ENCODE assay signal across 12 mouse cellular contexts in genomic region chr19:3904363-3904675, GRCm38 (mm10). TPM values are rescaled to one million over a fixed set of nuclear protein-coding genes. Genes with fewer than 3 reads are reported as not detected.
A peak's percentile ranks its signal among the peaks of the same experiment; 100 is the strongest.
DNase-seq lines count a peak whose midpoint lies in the region; ATAC-seq and TF ChIP-seq lines count a peak whose summit lies in the region.
"Had no signal": no experiment of that assay in that cellular context is flagged by ENCODE, and none has a peak within 500 bp of the region (broad histone marks: within the 10 kb centered on the region; RNA-seq: fewer than 3 reads in every experiment).

No protein-coding gene starts in this region.

- WGBS in heart, embryonic 11.5 days (ENCODE audit: insufficient replicate concordance), result 67% methylated on average over 10 of the region's 10 CpGs
- WGBS in lung, embryonic 14.5 days, result 64% methylated on average over 10 of the region's 10 CpGs
- WGBS in heart, embryonic 16.5 days, result 71% methylated on average over 10 of the region's 10 CpGs

- DNase-seq in heart, postnatal 4 days, result no peak
- DNase-seq in lung, embryonic 14.5 days, result no peak
- DNase-seq in lung, postnatal 14 days, result no peak
- no peak for DNase-seq in layer of hippocampus, postnatal 25 days (ENCODE audit: extremely low spot score in 1 of 2, low spot score in 1 of 2)
- no peak for DNase-seq in layer of hippocampus, adult 18-20 months (ENCODE audit: low spot score in 2 of 2)
- DNase-seq: B cell, adult 2 months; cerebellum, adult 9-10 months; layer of hippocampus, adult 9-11 months had no signal

- H3K4me3 ChIP-seq in heart, embryonic 11.5 days (ENCODE audit: low read depth, low read length), result no peak overlapping the region
- H3K4me3 ChIP-seq in lung, embryonic 14.5 days (ENCODE audit: low read depth, low read length), result no peak overlapping the region
- no peak overlapping the region for H3K4me3 ChIP-seq in heart, embryonic 16.5 days (ENCODE audit: low read length)
- peak overlapping the region; percentile 84 for H3K4me3 ChIP-seq in myocyte

- ATAC-seq in heart, embryonic 11.5 days (replicated peaks; ENCODE audit: insufficient number of reproducible peaks, low FRiP score, low TSS enrichment), result no peak
- no peak for ATAC-seq in lung, embryonic 14.5 days (ENCODE audit: insufficient read depth)
- no peak for ATAC-seq in heart, embryonic 16.5 days (replicated peaks; ENCODE audit: extremely low read depth, insufficient read depth, low FRiP score)
- ATAC-seq: forebrain, embryonic 16.5 days had no signal

- H3K9ac ChIP-seq in heart, embryonic 11.5 days (ENCODE audit: low read depth, low read length), result no peak overlapping the region
- H3K9ac ChIP-seq in lung, embryonic 14.5 days, result no peak overlapping the region
- no peak overlapping the region for H3K9ac ChIP-seq in heart, embryonic 16.5 days (ENCODE audit: low read length)

- H3K9me3 ChIP-seq in heart, embryonic 11.5 days (replicated peaks; ENCODE audit: control insufficient read depth, low read length), result no peaks in the 10 kb centered on the region
- no peaks in the 10 kb centered on the region for H3K9me3 ChIP-seq in lung, embryonic 14.5 days (ENCODE audit: low read depth, low read length)
- no peaks in the 10 kb centered on the region for H3K9me3 ChIP-seq in heart, embryonic 16.5 days (replicated peaks; ENCODE audit: control insufficient read depth, low read length)

- no peak overlapping the region for H3K27ac ChIP-seq in heart, embryonic 11.5 days (ENCODE audit: low read depth, low read length)
- H3K27ac ChIP-seq in lung, embryonic 14.5 days (ENCODE audit: low read depth), result no peak overlapping the region
- H3K27ac ChIP-seq in heart, embryonic 16.5 days (ENCODE audit: low read length), result no peak overlapping the region

- no peaks in the 10 kb centered on the region for H3K27me3 ChIP-seq in heart, embryonic 11.5 days (ENCODE audit: control insufficient read depth, insufficient read depth, low read length)
- H3K27me3 ChIP-seq in lung, embryonic 14.5 days (ENCODE audit: insufficient read depth, low read length), result no peaks in the 10 kb centered on the region
- no peaks in the 10 kb centered on the region for H3K27me3 ChIP-seq in heart, embryonic 16.5 days (ENCODE audit: control insufficient read depth, insufficient read depth, low read length)
- H3K27me3 ChIP-seq in myocyte (ENCODE audit: control insufficient read depth, insufficient read depth, insufficient read length), result no peaks in the 10 kb centered on the region

- 0 out of 2 replicates have a peak, but pooled peaks cover 11% of the 10 kb centered on the region for H3K36me3 ChIP-seq in heart, embryonic 11.5 days (ENCODE audit: control insufficient read depth, insufficient read depth, low read length)
- H3K36me3 ChIP-seq in lung, embryonic 14.5 days (ENCODE audit: insufficient read depth), result peaks cover 50% of the 10 kb centered on the region
- peaks cover 20% of the 10 kb centered on the region for H3K36me3 ChIP-seq in heart, embryonic 16.5 days (ENCODE audit: control insufficient read depth, insufficient read depth)
- H3K36me3 ChIP-seq in myocyte (ENCODE audit: control insufficient read depth, insufficient read depth), result peaks cover 22% of the 10 kb centered on the region

- peak overlapping the region; percentile 90 for H3K4me2 ChIP-seq in heart, embryonic 11.5 days
- peak overlapping the region; percentile 92 for H3K4me2 ChIP-seq in lung, embryonic 14.5 days
- peak overlapping the region; percentile 86 for H3K4me2 ChIP-seq in heart, embryonic 16.5 days (ENCODE audit: low read depth, low read length)
- peak overlapping the region; percentile 95 for H3K4me2 ChIP-seq in myocyte (ENCODE audit: low read depth)

- H3ac ChIP-seq in myocyte (ENCODE audit: control insufficient read depth, insufficient read length), result peak overlapping the region; percentile 45

- no peak for TF ChIP-seq CTCF in lung, embryonic 14.5 days (IDR thresholded peaks at IDR 0.05; ENCODE audit: low read depth)

- peaks cover 23% of the 10 kb centered on the region for H3K4me1 ChIP-seq in heart, embryonic 11.5 days (ENCODE audit: control insufficient read depth, insufficient read depth, low read length)
- peaks cover 25% of the 10 kb centered on the region for H3K4me1 ChIP-seq in lung, embryonic 14.5 days (ENCODE audit: insufficient read depth)
- peaks cover 18% of the 10 kb centered on the region for H3K4me1 ChIP-seq in heart, embryonic 16.5 days (ENCODE audit: control insufficient read depth, insufficient read depth, low read length)

- H3K79me2 ChIP-seq in myocyte (ENCODE audit: control insufficient read depth, insufficient read depth), result peaks cover 31% of the 10 kb centered on the region

- no peak for TF ChIP-seq POLR2A in myocyte (IDR thresholded peaks at IDR 0.05; ENCODE audit: insufficient read length, low read depth)

TF ChIP-seq in myocyte, 11 proteins besides CTCF, POLR2A, EP300 and RAD21:
- TF ChIP-seq MYOD1 (IDR thresholded peaks at IDR 0.05; ENCODE audit: control insufficient read depth in 1 of 3, insufficient read length in 2 of 3, low read depth in 2 of 3) (no peak), USF1 (IDR thresholded peaks at IDR 0.05; ENCODE audit: low read depth) (no peak), MAX (IDR thresholded peaks at IDR 0.05; ENCODE audit: low read depth) (no peak), POLR2AphosphoS2 (IDR thresholded peaks at IDR 0.05; ENCODE audit: insufficient read length, low read depth) (no peak), CEBPB (IDR thresholded peaks at IDR 0.05; ENCODE audit: insufficient read depth, poor library complexity, severe bottlenecking) (no peak), MYOG (IDR thresholded peaks at IDR 0.05; ENCODE audit: control insufficient read depth in 1 of 3, insufficient read depth in 1 of 3, insufficient read length in 2 of 3, low read depth in 2 of 3) (no peak), REST (IDR thresholded peaks at IDR 0.05; ENCODE audit: insufficient read depth, insufficient read length) (no peak), TCF3 (IDR thresholded peaks at IDR 0.05; ENCODE audit: insufficient read length, low read depth) (no peak)

RNA-seq across cellular contexts. Expression of gene Tcirg1, which starts 2.6 kb away (rescaled TPM):
- 16.2 and 18.7 TPM in 2 replicates for polyA plus RNA-seq in heart, embryonic 11.5 days (2014; fragmentation: Nextera tagmentation; extraction: Ambion mirVana)
- 10 to 100 TPM; 19.2 to 22.9 TPM for total RNA-seq in heart, postnatal 4 days (2021)
- 31.7 and 36.0 TPM in 2 replicates for polyA plus RNA-seq in lung, embryonic 14.5 days (2014; fragmentation: Nextera tagmentation; extraction: Ambion mirVana)
- polyA plus RNA-seq in heart, embryonic 16.5 days (2015; fragmentation: Nextera tagmentation; extraction: Ambion mirVana), result 31.0 and 32.3 TPM in 2 replicates
- 50.9 TPM for polyA plus RNA-seq in myocyte (2012; fragmentation: generic; extraction: Trizol)
- 10 to 100 TPM; 17.3 to 21.5 TPM for total RNA-seq in layer of hippocampus, postnatal 25 days (2021)
- total RNA-seq in layer of hippocampus, adult 18-20 months (2021), result 10 to 100 TPM; 17.4 to 20.6 TPM

RNA-seq across cellular contexts. Expression of gene Ndufs8, which starts 8.3 kb away (rescaled TPM):
- polyA plus RNA-seq in heart, embryonic 11.5 days (2014; fragmentation: Nextera tagmentation; extraction: Ambion mirVana), result 364 and 376 TPM in 2 replicates
- total RNA-seq in heart, postnatal 4 days (2021), result 100 to 1,000 TPM; 290 to 307 TPM
- 326 and 335 TPM in 2 replicates for polyA plus RNA-seq in lung, embryonic 14.5 days (2014; fragmentation: Nextera tagmentation; extraction: Ambion mirVana)
- polyA plus RNA-seq in heart, embryonic 16.5 days (2015; fragmentation: Nextera tagmentation; extraction: Ambion mirVana), result 466 and 487 TPM in 2 replicates
- polyA plus RNA-seq in myocyte (2012; fragmentation: generic; extraction: Trizol), result 482 TPM
- 100 to 1,000 TPM; 134 to 151 TPM for total RNA-seq in layer of hippocampus, postnatal 25 days (2021)
- 100 to 1,000 TPM; 144 to 147 TPM for total RNA-seq in layer of hippocampus, adult 18-20 months (2021)

RNA-seq across cellular contexts. Expression of gene Aldh3b1, which starts 25.3 kb away (rescaled TPM):
- polyA plus RNA-seq in heart, embryonic 11.5 days (2014; fragmentation: Nextera tagmentation; extraction: Ambion mirVana), result 2.3 and 2.4 TPM in 2 replicates
- 1 to 10 TPM; 1.6 to 1.9 TPM for total RNA-seq in heart, postnatal 4 days (2021)
- 3.0 and 3.6 TPM in 2 replicates for polyA plus RNA-seq in lung, embryonic 14.5 days (2014; fragmentation: Nextera tagmentation; extraction: Ambion mirVana)
- 2.6 and 3.7 TPM in 2 replicates for polyA plus RNA-seq in heart, embryonic 16.5 days (2015; fragmentation: Nextera tagmentation; extraction: Ambion mirVana)
- polyA plus RNA-seq in myocyte (2012; fragmentation: generic; extraction: Trizol), result 51.8 TPM
- 1 to 10 TPM; 3.5 to 4.4 TPM for total RNA-seq in layer of hippocampus, postnatal 25 days (2021)
- total RNA-seq in layer of hippocampus, adult 18-20 months (2021), result 1 to 10 TPM; 3.2 to 3.5 TPM

RNA-seq across cellular contexts. Expression of gene Unc93b1, which starts 30.7 kb away (rescaled TPM):
- polyA plus RNA-seq in heart, embryonic 11.5 days (2014; fragmentation: Nextera tagmentation; extraction: Ambion mirVana), result 4.5 and 6.2 TPM in 2 replicates
- 10 to 100 TPM; 15.1 to 15.4 TPM for total RNA-seq in heart, postnatal 4 days (2021)
- polyA plus RNA-seq in lung, embryonic 14.5 days (2014; fragmentation: Nextera tagmentation; extraction: Ambion mirVana), result 13.3 and 14.8 TPM in 2 replicates
- polyA plus RNA-seq in heart, embryonic 16.5 days (2015; fragmentation: Nextera tagmentation; extraction: Ambion mirVana), result 19.8 TPM in 2 replicates
- 4.0 TPM for polyA plus RNA-seq in myocyte (2012; fragmentation: generic; extraction: Trizol)
- total RNA-seq in layer of hippocampus, postnatal 25 days (2021), result 10 to 100 TPM; 16.7 to 20.6 TPM
- 10 to 100 TPM; 13.6 to 15.9 TPM for total RNA-seq in layer of hippocampus, adult 18-20 months (2021)

RNA-seq across cellular contexts. Expression of gene Chka, which starts 52.7 kb away (rescaled TPM):
- 26.6 and 27.9 TPM in 2 replicates for polyA plus RNA-seq in heart, embryonic 11.5 days (2014; fragmentation: Nextera tagmentation; extraction: Ambion mirVana)
- total RNA-seq in heart, postnatal 4 days (2021), result 10 to 100 TPM; 16.8 to 16.9 TPM
- 54.0 and 63.0 TPM in 2 replicates for polyA plus RNA-seq in lung, embryonic 14.5 days (2014; fragmentation: Nextera tagmentation; extraction: Ambion mirVana)
- polyA plus RNA-seq in heart, embryonic 16.5 days (2015; fragmentation: Nextera tagmentation; extraction: Ambion mirVana), result 24.1 and 30.6 TPM in 2 replicates
- 35.5 TPM for polyA plus RNA-seq in myocyte (2012; fragmentation: generic; extraction: Trizol)
- 10 to 100 TPM; 78.4 to 97.2 TPM for total RNA-seq in layer of hippocampus, postnatal 25 days (2021)
- total RNA-seq in layer of hippocampus, adult 18-20 months (2021), result 100 to 1,000 TPM in 1 of 2 experiments, 10 to 100 TPM in 1; 85.8 to 106 TPM

Comparison
In these comparisons a context has a peak if more than half of its experiments do, and no peak if none do; other contexts are left out.
1. RNA of gene Aldh3b1, which starts 25.3 kb away (polyA plus RNA-seq): 51.8 TPM in myocyte (single experiment); 2.6 to 3.7 TPM in heart, embryonic 16.5 days, 3.0 to 3.6 TPM in lung, embryonic 14.5 days and 2.3 to 2.4 TPM in heart, embryonic 11.5 days; every median in the first group is over 10 times any median in the second.
2. Peak in every context shown above with its lines, with median percentiles within 50 percentile points of each other: H3K4me2 ChIP-seq.